Mouse (Mus musculus) hindbrain, embryonic 15.5 days (tissue): Measurements from ENCODE around the gene Mcpt1. TPM values are rescaled to one million over a fixed set of nuclear protein-coding genes. Genes with fewer than 3 reads are reported as not detected.
"Not testable (repeated sequence)": the region's sequence is repeated elsewhere in the genome, so short reads cannot be mapped to it uniquely, and the experiment has no call there.

ENCODE experiments used
- ATAC-seq: fragments of 200-750 bp; cut with Nextera tagmentation; 2 replicates; pipeline ENCODE4 v1.8.0; 2017; ENCODE audit warnings: low read depth, moderate number of reproducible peaks, moderate TSS enrichment; ENCODE audit not compliant: low FRiP score
- H3K27ac ChIP-seq: fragments of 300-500 bp; sonication (generic); replicated peaks from 2 replicates; pipeline ENCODE4 v1.5.1; 2015; ENCODE audit warnings: mild to moderate bottlenecking, inconsistent platforms
- H3K27me3 ChIP-seq: fragments of 300-500 bp; sonication (generic); 2 replicates; pipeline ENCODE4 v1.6.1; 2015; ENCODE audit warnings: control low read depth, inconsistent platforms
- H3K36me3 ChIP-seq: fragments of 300-500 bp; sonication (generic); 2 replicates; pipeline ENCODE4 v1.6.1; 2015; ENCODE audit warnings: control low read depth, inconsistent platforms
- H3K4me1 ChIP-seq: fragments of 300-500 bp; sonication (generic); replicated peaks from 2 replicates; pipeline ENCODE4 v1.6.1; 2015; ENCODE audit warnings: control low read depth, inconsistent platforms
- H3K4me2 ChIP-seq: fragments of 300-500 bp; sonication (generic); 2 replicates; pipeline ENCODE4 v1.6.1; 2015; ENCODE audit warnings: moderate library complexity, mild to moderate bottlenecking, inconsistent platforms
- H3K4me3 ChIP-seq: fragments of 300-500 bp; sonication (generic); 2 replicates; pipeline ENCODE4 v1.5.1; 2015; ENCODE audit warnings: mild to moderate bottlenecking, inconsistent platforms
- H3K9ac ChIP-seq: fragments of 300-500 bp; sonication (generic); 2 replicates; pipeline ENCODE4 v1.6.1; 2015; ENCODE audit warnings: inconsistent platforms
- H3K9me3 ChIP-seq: fragments of 300-500 bp; sonication (generic); 2 replicates; pipeline ENCODE4 v1.6.1; 2016; ENCODE audit warnings: control low read depth, inconsistent platforms
- WGBS: fragments of 180-500 bp; shearing (Covaris S2); methylation state at CpG from one replicate; pipeline ENCODE4 v1.1.7; 2015; 5-methylcytosine and 5-hydroxymethylcytosine counted together
- polyA plus RNA-seq: library from polyadenylated mRNA; unstranded; fragments of >200 nt; fragmentation: Nextera tagmentation; extraction: Ambion mirVana; gene quantifications from 2 replicates; pipeline ENCODE4 v1.2.1, GENCODE M21; 2015

The Mcpt1 gene
- not detected in 2 replicates for polyA plus RNA-seq

GRCm38 (mm10) chr14:56017671-56018070 lies at the start of gene Mcpt1:
TSS of gene Mcpt1 (plus strand) at chr14:56017971.
- not testable (repeated sequence) for ATAC-seq, H3K9me3 ChIP-seq, H3K4me3 ChIP-seq, H3K9ac ChIP-seq, H3K36me3 ChIP-seq, H3K4me1 ChIP-seq, H3K27ac ChIP-seq, H3K27me3 ChIP-seq, H3K4me2 ChIP-seq
- WGBS, result 89% methylated on average over 3 of the region's 3 CpGs

- not testable (repeated sequence) for H3K9ac ChIP-seq, H3K9me3 ChIP-seq, H3K4me3 ChIP-seq, H3K27me3 ChIP-seq, H3K4me1 ChIP-seq, ATAC-seq, H3K4me2 ChIP-seq, H3K36me3 ChIP-seq, H3K27ac ChIP-seq
- WGBS, result 81% methylated on average over 1 of the region's 3 CpGs
Measured at GRCm38 (mm10) chr14:55987464-55987863, 30.3 kb upstream of the Mcpt1 start.

GRCm38 (mm10) chr14:56013147-56013546 lies 4.6 kb upstream of the Mcpt1 start:
- Histone ChIP-seq H3K9me3 (no peaks in the 10 kb centered on the region), H3K27ac (no peak overlapping the region), H3K9ac (no peak overlapping the region), H3K27me3 (no peaks in the 10 kb centered on the region), H3K36me3 (no peaks in the 10 kb centered on the region), H3K4me3 (no peak overlapping the region), H3K4me1 (no peaks in the 10 kb centered on the region), H3K4me2 (no peak overlapping the region)
- ATAC-seq, result no peak
- 70% methylated on average over 3 of the region's 3 CpGs for WGBS

- WGBS, result 94% methylated on average over 2 of the region's 2 CpGs
- Histone ChIP-seq H3K4me3 (no peak overlapping the region), H3K4me1 (no peaks in the 10 kb centered on the region), H3K36me3 (no peaks in the 10 kb centered on the region), H3K27ac (no peak overlapping the region), H3K27me3 (no peaks in the 10 kb centered on the region), H3K4me2 (no peak overlapping the region), H3K9me3 (no peaks in the 10 kb centered on the region), H3K9ac (no peak overlapping the region)
- ATAC-seq, result no peak
Measured at GRCm38 (mm10) chr14:56013924-56014323, 3.8 kb upstream of the Mcpt1 start.

- Histone ChIP-seq H3K27ac (no peak overlapping the region), H3K9ac (no peak overlapping the region), H3K4me3 (no peak overlapping the region), H3K4me2 (no peak overlapping the region), H3K36me3 (no peaks in the 10 kb centered on the region), H3K4me1 (no peaks in the 10 kb centered on the region), H3K27me3 (no peaks in the 10 kb centered on the region), H3K9me3 (no peaks in the 10 kb centered on the region)
- 77% methylated on average over 1 of the region's 1 CpGs for WGBS
- ATAC-seq, result no peak
Measured at GRCm38 (mm10) chr14:56019446-56019845, 1.7 kb downstream of the Mcpt1 start.

- not testable (repeated sequence) for H3K27ac ChIP-seq, H3K9ac ChIP-seq, H3K4me3 ChIP-seq, H3K36me3 ChIP-seq, ATAC-seq, H3K4me2 ChIP-seq, H3K4me1 ChIP-seq, H3K27me3 ChIP-seq, H3K9me3 ChIP-seq
- WGBS, result 85% methylated on average over 4 of the region's 4 CpGs
Measured at GRCm38 (mm10) chr14:56021305-56021704, 3.5 kb downstream of the Mcpt1 start.

- not testable (repeated sequence) for H3K4me1 ChIP-seq, H3K9ac ChIP-seq, H3K27ac ChIP-seq, H3K36me3 ChIP-seq, H3K4me2 ChIP-seq, ATAC-seq, H3K4me3 ChIP-seq, H3K9me3 ChIP-seq, H3K27me3 ChIP-seq
- WGBS, result 79% methylated on average over 3 of the region's 3 CpGs
Measured at GRCm38 (mm10) chr14:56030395-56030794, 12.6 kb downstream of the Mcpt1 start, which contains the start of gene Mcpt9. TSS of gene Mcpt9 (minus strand) at chr14:56030495.

GRCm38 (mm10) chr14:56034433-56034832 lies 16.7 kb downstream of the Mcpt1 start:
- Histone ChIP-seq H3K27me3 (no peaks in the 10 kb centered on the region), H3K27ac (no peak overlapping the region), H3K9me3 (no peaks in the 10 kb centered on the region), H3K4me3 (no peak overlapping the region), H3K36me3 (no peaks in the 10 kb centered on the region), H3K4me2 (no peak overlapping the region), H3K9ac (no peak overlapping the region), H3K4me1 (no peaks in the 10 kb centered on the region)
- no peak for ATAC-seq
- 89% methylated on average over 2 of the region's 2 CpGs for WGBS

GRCm38 (mm10) chr14:56041792-56042191 lies 24.0 kb downstream of the Mcpt1 start, which contains the start of gene Mcpt2:
TSS of gene Mcpt2 (plus strand) at chr14:56042041.
- not testable (repeated sequence) for H3K27me3 ChIP-seq, H3K4me3 ChIP-seq, ATAC-seq, H3K36me3 ChIP-seq, H3K9ac ChIP-seq, H3K27ac ChIP-seq, H3K4me2 ChIP-seq, H3K9me3 ChIP-seq, H3K4me1 ChIP-seq
- 69% methylated on average over 1 of the region's 1 CpGs for WGBS

- Histone ChIP-seq H3K27me3 (no peaks in the 10 kb centered on the region), H3K36me3 (no peaks in the 10 kb centered on the region), H3K27ac (no peak overlapping the region), H3K4me2 (no peak overlapping the region), H3K9ac (no peak overlapping the region), H3K4me3 (no peak overlapping the region), H3K9me3 (no peaks in the 10 kb centered on the region), H3K4me1 (no peaks in the 10 kb centered on the region)
- ATAC-seq, result no peak
- WGBS, result 90% methylated on average over 3 of the region's 3 CpGs
Measured at GRCm38 (mm10) chr14:56055408-56055807, 37.6 kb downstream of the Mcpt1 start.

GRCm38 (mm10) chr14:56057722-56058121 lies 40.0 kb downstream of the Mcpt1 start:
- no peak overlapping the region for H3K27ac ChIP-seq
- H3K27me3 ChIP-seq, result no peaks in the 10 kb centered on the region
- no peaks in the 10 kb centered on the region for H3K9me3 ChIP-seq
- H3K36me3 ChIP-seq, result no peaks in the 10 kb centered on the region
- no peaks in the 10 kb centered on the region for H3K4me1 ChIP-seq
- no peak overlapping the region for H3K4me3 ChIP-seq
- WGBS, result 87% methylated on average over 4 of the region's 4 CpGs
- no peak overlapping the region for H3K9ac ChIP-seq
- no peak for ATAC-seq
- no peak overlapping the region for H3K4me2 ChIP-seq

- H3K27me3 ChIP-seq, H3K4me2 ChIP-seq, H3K4me1 ChIP-seq, H3K4me3 ChIP-seq, H3K27ac ChIP-seq, ATAC-seq, H3K9ac ChIP-seq, H3K36me3 ChIP-seq, H3K9me3 ChIP-seq: not testable (repeated sequence)
- WGBS, result 81% methylated on average over 3 of the region's 3 CpGs
Measured at GRCm38 (mm10) chr14:56062213-56062612, 44.4 kb downstream of the Mcpt1 start, which contains the start of gene Mcpt4. TSS of gene Mcpt4 (minus strand) at chr14:56062313.
